Mouse (Mus musculus): ENCODE results near the gene Kcnh1. TPM values are rescaled to one million over a fixed set of nuclear protein-coding genes. Genes with fewer than 3 reads are reported as not detected.

The Kcnh1 gene
- polyA plus RNA-seq, 1 experiment from 2014 or later = 3.0 TPM

DNA sequence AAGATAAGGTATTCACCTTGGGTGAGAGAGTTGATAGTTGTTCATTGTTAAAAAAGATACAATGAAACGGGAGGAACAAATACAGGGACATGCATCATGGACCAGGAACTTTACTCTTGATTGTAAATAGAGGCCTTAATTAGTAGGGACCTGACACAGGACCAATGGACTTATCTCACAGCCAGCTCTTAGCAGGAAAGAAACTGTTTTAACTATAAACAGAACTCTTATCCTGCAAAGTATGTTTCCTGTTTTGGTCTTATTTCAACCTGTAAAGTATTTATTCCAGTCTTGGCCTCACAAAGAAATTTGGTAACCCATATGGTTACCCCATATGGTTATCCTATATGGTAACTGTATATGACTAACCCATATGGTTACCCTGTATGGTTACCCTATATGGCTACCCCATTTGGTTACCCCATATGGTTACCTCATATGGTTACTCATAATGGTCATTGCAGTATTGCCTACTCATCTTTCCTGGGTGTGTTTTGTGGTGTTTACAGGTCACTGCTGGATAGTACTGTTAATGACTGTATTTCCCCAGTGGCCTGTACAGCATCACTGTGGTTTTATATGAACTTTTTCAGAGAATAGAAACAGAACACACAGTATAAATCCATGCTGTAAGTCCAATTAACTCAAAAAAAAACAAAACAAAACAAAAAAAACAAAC, 125.0 kb downstream of the Kcnh1 start:
- Histone ChIP-seq H3K27ac (ENCODE audit: low read length) (no peak overlapping the region), H3K9me3 (replicated peaks; ENCODE audit: control insufficient read depth, low read length, poor library complexity, severe bottlenecking) (no peaks in the 10 kb centered on the region), H3K27me3 (ENCODE audit: control insufficient read depth, insufficient read depth, low read depth, low read length) (no peaks in the 10 kb centered on the region), H3K36me3 (ENCODE audit: control insufficient read depth, insufficient read depth, low read length) (no peaks in the 10 kb centered on the region), H3K4me1 (ENCODE audit: control insufficient read depth, insufficient read depth, low read length) (peaks cover 20% of the 10 kb centered on the region), H3K4me3 (ENCODE audit: low read depth, low read length) (no peak overlapping the region), H3K4me2 (ENCODE audit: low read length) (no peak overlapping the region), H3K9ac (ENCODE audit: low read depth, low read length) (no peak overlapping the region)
- WGBS = 53% methylated on average over 1 of the region's 1 CpGs
- no peak for ATAC-seq

DNA sequence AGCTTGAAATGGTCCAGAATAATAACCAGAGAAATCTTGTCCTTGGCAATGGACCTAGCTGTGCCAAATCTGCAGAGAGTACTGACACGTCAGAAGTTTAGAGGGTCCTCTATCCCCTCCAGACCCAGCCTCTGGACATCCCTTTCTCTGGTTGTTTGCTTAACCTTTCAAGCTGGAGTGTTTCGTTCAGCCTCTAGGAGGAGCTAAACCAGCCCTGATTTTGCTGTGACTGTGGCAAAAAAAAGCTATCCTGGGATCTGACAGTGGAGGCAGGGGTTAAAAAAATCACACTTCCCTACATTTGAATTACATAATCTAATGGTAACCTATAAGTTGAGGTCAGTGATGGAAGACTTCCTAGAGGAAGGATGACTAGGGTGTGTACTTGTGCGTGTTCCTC, 133.6 kb downstream of the Kcnh1 start:
- no peaks in the 10 kb centered on the region for H3K9me3 ChIP-seq (replicated peaks; ENCODE audit: control insufficient read depth, low read length, poor library complexity, severe bottlenecking)
- peaks cover 9% of the 10 kb centered on the region for H3K4me1 ChIP-seq (ENCODE audit: control insufficient read depth, insufficient read depth, low read length)
- no peak overlapping the region for H3K27ac ChIP-seq (ENCODE audit: low read length)

DNA sequence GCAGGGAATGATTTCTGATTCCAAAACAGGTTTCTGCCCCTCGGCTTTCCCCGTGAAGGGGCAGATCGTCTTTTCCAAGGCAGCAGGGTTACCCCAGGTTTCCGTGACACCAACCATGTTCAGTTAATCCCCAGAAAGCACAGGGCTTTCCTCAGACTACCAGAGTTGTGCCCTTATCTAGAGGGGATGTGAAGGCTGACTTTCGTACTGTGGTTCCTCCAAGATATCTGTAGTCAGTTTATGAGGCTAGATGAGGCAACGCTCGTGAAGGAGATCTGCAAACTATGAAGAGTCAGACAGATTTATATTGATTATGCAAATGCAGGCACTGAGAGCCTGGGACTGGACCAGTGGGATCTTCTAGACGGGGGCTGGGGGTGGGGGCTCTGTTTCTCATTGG, 136.5 kb downstream of the Kcnh1 start:
- ATAC-seq = no peak
- 92% methylated on average over 8 of the region's 8 CpGs for WGBS
- no peaks in the 10 kb centered on the region for H3K27me3 ChIP-seq (ENCODE audit: control insufficient read depth, insufficient read depth, low read depth, low read length)
- no peaks in the 10 kb centered on the region for H3K36me3 ChIP-seq (ENCODE audit: control insufficient read depth, insufficient read depth, low read length)
- no peak overlapping the region for H3K4me2 ChIP-seq (ENCODE audit: low read length)
- no peak overlapping the region for H3K9ac ChIP-seq (ENCODE audit: low read depth, low read length)
- H3K4me3 ChIP-seq (ENCODE audit: low read depth, low read length) = no peak overlapping the region
- no peaks in the 10 kb centered on the region for H3K9me3 ChIP-seq (replicated peaks; ENCODE audit: control insufficient read depth, low read length, poor library complexity, severe bottlenecking)
- no peak overlapping the region for H3K27ac ChIP-seq (ENCODE audit: low read length)
- H3K4me1 ChIP-seq (ENCODE audit: control insufficient read depth, insufficient read depth, low read length) = peaks cover 9% of the 10 kb centered on the region

More for the DNA sequence above, 133.6 kb downstream of the Kcnh1 start:
- Histone ChIP-seq H3K4me2 (ENCODE audit: low read length) (no peak overlapping the region), H3K9ac (ENCODE audit: low read depth, low read length) (no peak overlapping the region), H3K36me3 (ENCODE audit: control insufficient read depth, insufficient read depth, low read length) (no peaks in the 10 kb centered on the region), H3K27me3 (ENCODE audit: control insufficient read depth, insufficient read depth, low read depth, low read length) (no peaks in the 10 kb centered on the region), H3K4me3 (ENCODE audit: low read depth, low read length) (no peak overlapping the region)
- ATAC-seq = no peak
- 67% methylated on average over 3 of the region's 3 CpGs for WGBS

DNA sequence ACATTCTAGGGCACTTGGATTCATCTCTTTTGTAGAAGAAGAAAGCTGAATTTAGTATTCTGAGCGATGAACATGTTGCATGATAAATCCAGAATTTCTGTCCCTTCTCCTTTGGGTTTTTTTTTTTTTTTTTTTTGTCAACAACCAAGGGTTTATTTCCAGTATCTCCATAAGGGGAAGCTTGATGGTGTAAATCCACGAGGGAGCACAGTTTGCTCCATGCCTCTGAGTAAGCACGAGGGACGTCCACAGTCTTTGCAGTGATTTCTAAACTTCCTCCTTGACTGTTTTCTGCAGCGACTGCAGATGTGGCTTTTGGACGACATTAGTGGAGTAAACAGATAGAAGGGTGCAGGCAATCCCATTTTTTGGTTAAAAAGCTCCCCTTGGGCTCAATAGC, 140.6 kb downstream of the Kcnh1 start:
- no peak overlapping the region for H3K4me3 ChIP-seq (ENCODE audit: low read depth, low read length)
- 89% methylated on average over 6 of the region's 6 CpGs for WGBS
- no peaks in the 10 kb centered on the region for H3K4me1 ChIP-seq (ENCODE audit: control insufficient read depth, insufficient read depth, low read length)

DNA sequence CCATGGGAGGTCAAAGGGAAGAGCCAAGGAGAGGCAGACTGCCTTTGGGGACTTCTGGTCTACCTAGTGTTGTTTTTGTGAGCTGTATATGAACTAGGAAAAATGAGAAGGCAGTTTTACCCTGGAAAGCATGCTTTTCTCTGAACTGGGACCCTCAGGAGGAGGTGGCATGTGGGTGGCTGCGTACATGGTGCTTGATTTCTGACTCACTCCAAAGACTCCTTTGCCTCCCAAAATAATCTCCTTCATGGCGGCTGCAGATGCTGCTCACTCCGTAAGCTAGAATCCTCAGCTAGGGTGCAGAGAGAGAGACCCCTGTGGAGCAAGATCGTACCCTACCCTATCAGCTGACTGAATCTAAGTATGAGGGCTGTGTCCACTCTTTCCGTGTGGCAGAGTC, 145.5 kb downstream of the Kcnh1 start:
- H3K27ac ChIP-seq (ENCODE audit: low read length) = no peak overlapping the region
- no peak for ATAC-seq
- WGBS = 89% methylated on average over 5 of the region's 5 CpGs
- no peak overlapping the region for H3K9ac ChIP-seq (ENCODE audit: low read depth, low read length)
- no peaks in the 10 kb centered on the region for H3K4me1 ChIP-seq (ENCODE audit: control insufficient read depth, insufficient read depth, low read length)
- no peaks in the 10 kb centered on the region for H3K27me3 ChIP-seq (ENCODE audit: control insufficient read depth, insufficient read depth, low read depth, low read length)
- H3K36me3 ChIP-seq (ENCODE audit: control insufficient read depth, insufficient read depth, low read length) = no peaks in the 10 kb centered on the region
- H3K9me3 ChIP-seq (replicated peaks; ENCODE audit: control insufficient read depth, low read length, poor library complexity, severe bottlenecking) = no peaks in the 10 kb centered on the region
- no peak overlapping the region for H3K4me2 ChIP-seq (ENCODE audit: low read length)
- no peak overlapping the region for H3K4me3 ChIP-seq (ENCODE audit: low read depth, low read length)

More for the DNA sequence above, 140.6 kb downstream of the Kcnh1 start:
- no peaks in the 10 kb centered on the region for H3K27me3 ChIP-seq (ENCODE audit: control insufficient read depth, insufficient read depth, low read depth, low read length)
- H3K36me3 ChIP-seq (ENCODE audit: control insufficient read depth, insufficient read depth, low read length) = no peaks in the 10 kb centered on the region
- H3K4me2 ChIP-seq (ENCODE audit: low read length) = no peak overlapping the region
- no peak for ATAC-seq
- no peak overlapping the region for H3K9ac ChIP-seq (ENCODE audit: low read depth, low read length)
- no peak overlapping the region for H3K27ac ChIP-seq (ENCODE audit: low read length)
- no peaks in the 10 kb centered on the region for H3K9me3 ChIP-seq (replicated peaks; ENCODE audit: control insufficient read depth, low read length, poor library complexity, severe bottlenecking)

DNA sequence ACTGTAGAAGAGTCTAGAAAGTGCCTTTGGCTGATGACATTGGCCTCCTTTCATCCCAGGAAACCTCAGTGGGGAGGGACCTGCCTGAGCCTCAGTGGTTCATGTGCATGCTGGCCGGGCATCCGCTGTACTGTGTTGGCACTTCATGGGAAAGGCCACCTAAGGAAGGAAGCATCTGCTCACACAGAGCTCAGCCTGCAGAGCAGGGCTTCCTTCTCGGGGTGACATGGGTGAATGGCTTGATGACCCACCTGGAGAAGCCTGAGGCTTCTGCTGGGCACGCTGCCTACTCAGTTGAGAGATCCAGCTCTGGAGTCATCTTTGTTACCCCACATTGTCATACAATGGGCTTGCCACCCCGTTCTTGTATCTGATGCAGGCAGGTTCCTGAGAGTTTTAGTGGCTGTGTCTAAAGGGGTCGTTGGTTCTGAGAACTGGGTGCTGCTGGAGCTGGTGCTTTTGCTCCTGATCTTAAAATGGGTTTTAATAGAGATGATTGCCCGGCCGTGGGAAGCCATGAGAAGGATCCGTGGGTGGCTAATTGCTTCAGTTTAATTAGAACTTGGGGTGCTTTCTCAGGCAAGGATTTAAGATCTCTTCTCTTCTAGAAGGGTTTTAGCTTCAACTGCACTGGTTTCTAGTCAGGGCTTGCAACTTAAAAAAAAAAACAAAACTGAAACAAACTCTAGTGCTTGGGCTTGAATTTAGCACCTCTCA, 148.9 kb downstream of the Kcnh1 start:
- Histone ChIP-seq H3K4me1 (ENCODE audit: control insufficient read depth, insufficient read depth, low read length) (no peaks in the 10 kb centered on the region), H3K4me2 (ENCODE audit: low read length) (no peak overlapping the region), H3K9me3 (replicated peaks; ENCODE audit: control insufficient read depth, low read length, poor library complexity, severe bottlenecking) (peaks cover 4% of the 10 kb centered on the region; the same call in 1 of the 2 replicates), H3K27ac (ENCODE audit: low read length) (no peak overlapping the region), H3K27me3 (ENCODE audit: control insufficient read depth, insufficient read depth, low read depth, low read length) (no peaks in the 10 kb centered on the region), H3K4me3 (ENCODE audit: low read depth, low read length) (no peak overlapping the region), H3K9ac (ENCODE audit: low read depth, low read length) (no peak overlapping the region), H3K36me3 (ENCODE audit: control insufficient read depth, insufficient read depth, low read length) (no peaks in the 10 kb centered on the region)
- ATAC-seq = no peak
- 87% methylated on average over 9 of the region's 9 CpGs for WGBS

DNA sequence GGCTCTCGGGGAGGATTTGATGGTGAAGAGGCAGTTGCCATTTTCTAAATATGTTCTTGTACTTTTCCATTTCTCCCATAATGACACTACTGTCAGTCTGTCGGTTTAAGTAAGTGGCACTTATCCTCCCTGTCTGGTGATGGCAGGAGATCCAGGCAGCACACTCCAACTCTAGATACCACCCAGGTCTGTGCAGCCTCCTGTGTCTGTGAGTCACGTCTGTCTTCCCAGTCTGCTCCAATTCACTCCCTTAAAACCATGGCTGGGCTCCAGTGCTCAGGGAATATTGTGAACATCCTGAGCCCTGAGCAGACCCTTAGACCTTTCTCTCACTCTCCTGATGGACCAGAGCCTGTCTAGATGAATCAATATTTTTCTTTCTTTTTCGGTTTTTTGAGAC, 151.2 kb downstream of the Kcnh1 start:
- Histone ChIP-seq H3K4me2 (ENCODE audit: low read length) (no peak overlapping the region), H3K4me3 (ENCODE audit: low read depth, low read length) (no peak overlapping the region), H3K9ac (ENCODE audit: low read depth, low read length) (no peak overlapping the region), H3K36me3 (ENCODE audit: control insufficient read depth, insufficient read depth, low read length) (no peaks in the 10 kb centered on the region), H3K27me3 (ENCODE audit: control insufficient read depth, insufficient read depth, low read depth, low read length) (no peaks in the 10 kb centered on the region), H3K9me3 (replicated peaks; ENCODE audit: control insufficient read depth, low read length, poor library complexity, severe bottlenecking) (peaks cover 4% of the 10 kb centered on the region; the same call in 1 of the 2 replicates), H3K27ac (ENCODE audit: low read length) (no peak overlapping the region), H3K4me1 (ENCODE audit: control insufficient read depth, insufficient read depth, low read length) (0 out of 2 replicates have a peak, but pooled peaks cover 1% of the 10 kb centered on the region)
- 83% methylated on average over 4 of the region's 4 CpGs for WGBS
- ATAC-seq = no peak

DNA sequence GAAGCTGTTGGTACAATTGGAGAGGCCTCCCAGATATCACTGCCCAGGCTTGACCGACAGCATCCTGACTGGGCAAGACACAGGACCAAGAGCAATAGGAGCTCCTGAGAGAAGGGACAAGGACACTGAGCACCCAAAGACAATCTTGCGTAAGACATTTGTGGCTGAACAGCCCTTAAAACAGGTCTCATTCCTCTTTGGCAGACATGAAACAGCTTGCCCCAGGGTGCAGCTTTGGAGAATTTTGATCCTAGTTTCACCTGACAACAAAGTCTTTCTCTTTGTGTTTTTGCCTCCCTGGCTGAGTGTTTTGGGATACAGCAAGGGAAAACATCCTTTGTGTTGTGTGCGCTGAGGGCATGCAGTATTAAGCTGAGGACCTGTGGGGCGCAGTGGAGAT, 153.4 kb downstream of the Kcnh1 start:
- H3K4me1 ChIP-seq (ENCODE audit: control insufficient read depth, insufficient read depth, low read length) = peaks cover 3% of the 10 kb centered on the region; the same call in 1 of the 2 replicates
- H3K27ac ChIP-seq (ENCODE audit: low read length) = no peak overlapping the region

DNA sequence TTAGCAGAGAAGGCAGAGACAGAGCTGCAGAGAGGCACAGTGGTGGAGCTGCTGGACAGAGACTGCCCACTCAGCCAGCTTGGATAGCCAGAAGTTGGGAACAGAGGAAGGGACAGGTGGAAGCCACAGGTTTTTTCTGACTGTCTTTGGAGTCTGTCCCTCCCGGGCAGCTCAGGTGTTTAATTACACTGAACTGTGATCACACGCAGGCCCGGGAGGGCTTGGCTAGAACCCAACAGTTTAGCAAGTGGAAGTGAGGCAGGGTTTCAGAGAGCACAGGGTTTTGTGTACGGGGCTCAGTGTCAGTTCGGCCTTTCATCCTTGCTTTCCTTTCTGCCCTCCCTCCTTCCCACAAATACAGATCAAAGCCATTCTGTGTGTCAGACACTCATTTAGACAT, 156.8 kb downstream of the Kcnh1 start:
- no peaks in the 10 kb centered on the region for H3K27me3 ChIP-seq (ENCODE audit: control insufficient read depth, insufficient read depth, low read depth, low read length)
- no peak overlapping the region for H3K27ac ChIP-seq (ENCODE audit: low read length)
- no peak for ATAC-seq
- peaks cover 3% of the 10 kb centered on the region; the same call in 1 of the 2 replicates for H3K4me1 ChIP-seq (ENCODE audit: control insufficient read depth, insufficient read depth, low read length)
- 68% methylated on average over 5 of the region's 5 CpGs for WGBS
- H3K9me3 ChIP-seq (replicated peaks; ENCODE audit: control insufficient read depth, low read length, poor library complexity, severe bottlenecking) = peaks cover 4% of the 10 kb centered on the region; the same call in 1 of the 2 replicates
- no peak overlapping the region for H3K4me2 ChIP-seq (ENCODE audit: low read length)
- H3K4me3 ChIP-seq (ENCODE audit: low read depth, low read length) = no peak overlapping the region
- H3K9ac ChIP-seq (ENCODE audit: low read depth, low read length) = no peak overlapping the region
- H3K36me3 ChIP-seq (ENCODE audit: control insufficient read depth, insufficient read depth, low read length) = no peaks in the 10 kb centered on the region

More for the DNA sequence above, 153.4 kb downstream of the Kcnh1 start:
- Histone ChIP-seq H3K9ac (ENCODE audit: low read depth, low read length) (no peak overlapping the region), H3K4me3 (ENCODE audit: low read depth, low read length) (no peak overlapping the region), H3K36me3 (ENCODE audit: control insufficient read depth, insufficient read depth, low read length) (no peaks in the 10 kb centered on the region), H3K27me3 (ENCODE audit: control insufficient read depth, insufficient read depth, low read depth, low read length) (no peaks in the 10 kb centered on the region), H3K4me2 (ENCODE audit: low read length) (no peak overlapping the region), H3K9me3 (replicated peaks; ENCODE audit: control insufficient read depth, low read length, poor library complexity, severe bottlenecking) (peaks cover 4% of the 10 kb centered on the region; the same call in 1 of the 2 replicates)
- 88% methylated on average over 4 of the region's 4 CpGs for WGBS
- no peak for ATAC-seq

Data from midbrain, embryonic 16.5 days (tissue).